Mouse (Mus musculus): ENCODE measurements at regions not wholly inside any gene's neighbourhood (a gene's known extent, or its start where the extent isn't known, plus 50 kb on each side); places are given as distances from the start of the nearest gene placed in this dataset.
A peak's percentile ranks its signal among the peaks of the same experiment; 100 is the strongest.

DNA sequence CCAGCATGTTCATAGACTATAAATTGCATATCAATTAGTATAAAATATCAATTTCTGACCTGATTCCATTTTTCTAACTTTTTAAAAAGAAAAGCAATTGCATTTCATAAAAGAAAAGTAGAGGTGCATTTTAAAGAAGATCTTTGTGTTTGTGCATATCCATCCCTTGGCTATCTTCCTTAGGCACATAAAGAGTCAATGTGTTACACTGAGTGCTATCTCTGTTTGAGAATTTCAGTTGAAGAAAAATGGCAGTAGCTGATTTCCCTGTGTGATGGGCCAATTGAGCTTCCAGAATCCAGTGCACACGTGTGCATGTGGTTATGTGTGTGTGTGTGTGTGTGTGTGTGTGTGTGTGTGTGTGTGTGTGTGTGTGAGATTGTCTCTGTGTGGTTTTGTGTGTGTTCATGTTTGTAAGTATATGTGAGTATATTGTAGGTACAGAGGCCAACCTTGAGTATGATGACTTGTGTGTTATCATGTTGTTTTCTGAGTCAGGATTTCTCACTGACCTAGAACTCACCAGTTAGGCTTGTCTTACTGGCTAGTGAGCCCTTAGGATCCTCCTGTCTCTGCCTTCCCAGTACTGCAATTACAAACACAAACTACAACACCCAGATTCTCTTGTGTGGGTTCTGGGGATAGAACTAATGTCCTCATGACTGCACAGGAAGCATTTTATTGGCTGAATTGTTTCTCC lies 249.6 kb downstream of the Cdk5rap2 start:
- Histone ChIP-seq H3K9me3 (replicated peaks) (no peaks in the 10 kb centered on the region), H3K4me3 (replicated peaks) (no peak overlapping the region), H3K36me3 (replicated peaks) (no peaks in the 10 kb centered on the region), H3K27me3 (no peaks in the 10 kb centered on the region), H3K4me1 (replicated peaks) (peaks cover 8% of the 10 kb centered on the region), H3K9ac (no peak overlapping the region), H3K4me2 (no peak overlapping the region), H3K27ac (replicated peaks) (no peak overlapping the region; the same call in 1 of the 2 replicates)
- 26% methylated on average over 1 of the region's 1 CpGs for WGBS (ENCODE audit: insufficient replicate concordance)
- peak; percentile 71 for ATAC-seq (ENCODE audit: insufficient read depth)

DNA sequence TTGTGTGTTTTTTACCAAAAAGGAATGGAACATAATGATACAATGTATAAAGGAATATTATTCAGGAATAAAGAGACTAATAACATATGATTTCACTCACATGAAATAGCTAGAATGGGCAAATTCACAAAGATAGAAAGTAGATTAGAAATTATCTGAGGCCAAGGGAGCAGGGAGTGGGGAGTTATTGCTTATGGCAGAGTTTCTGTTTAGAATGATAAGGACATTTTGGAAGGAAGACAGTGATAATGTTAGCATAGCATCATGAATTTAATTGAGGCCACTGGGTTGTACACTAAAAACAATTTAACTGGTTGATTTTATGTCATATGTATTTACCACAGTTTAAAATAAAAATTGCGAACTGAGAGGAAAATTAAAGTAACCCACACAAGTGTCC lies 250.2 kb downstream of the Cdk5rap2 start:
- Histone ChIP-seq H3K4me1 (replicated peaks) (peaks cover 8% of the 10 kb centered on the region), H3K36me3 (replicated peaks) (no peaks in the 10 kb centered on the region), H3K27ac (replicated peaks) (no peak overlapping the region), H3K4me2 (no peak overlapping the region), H3K9me3 (replicated peaks) (no peaks in the 10 kb centered on the region), H3K9ac (no peak overlapping the region), H3K4me3 (replicated peaks) (no peak overlapping the region), H3K27me3 (no peaks in the 10 kb centered on the region)
- peak; percentile 87 for ATAC-seq (ENCODE audit: insufficient read depth)
- WGBS (ENCODE audit: insufficient replicate concordance), result 62% methylated on average over 1 of the region's 1 CpGs

DNA sequence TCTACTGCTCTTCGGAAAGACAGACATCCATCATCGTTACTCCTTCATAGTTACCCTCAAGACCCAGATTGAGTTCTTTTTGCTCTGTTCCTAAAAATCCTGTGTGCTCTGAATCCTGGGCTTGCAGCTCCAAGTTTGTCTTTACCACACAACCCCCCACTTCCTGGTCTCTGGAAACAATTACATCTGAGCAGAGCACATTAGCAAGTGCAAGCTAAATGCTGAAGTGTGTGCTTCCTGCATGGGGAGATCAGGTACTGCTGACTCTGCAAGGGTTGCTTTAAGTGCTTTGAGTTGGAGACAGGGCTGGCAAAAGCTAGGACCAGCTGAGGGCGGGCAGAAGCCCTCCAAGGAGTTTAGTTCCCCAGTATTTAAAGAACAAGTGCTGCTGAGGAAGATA lies 257.1 kb downstream of the Cdk5rap2 start:
- ATAC-seq (ENCODE audit: insufficient read depth), result no peak
- 37% methylated on average over 3 of the region's 3 CpGs for WGBS (ENCODE audit: insufficient replicate concordance)
- Histone ChIP-seq H3K4me3 (replicated peaks) (no peak overlapping the region), H3K9me3 (replicated peaks) (no peaks in the 10 kb centered on the region), H3K9ac (no peak overlapping the region), H3K36me3 (replicated peaks) (no peaks in the 10 kb centered on the region), H3K27me3 (no peaks in the 10 kb centered on the region), H3K27ac (replicated peaks) (no peak overlapping the region), H3K4me2 (no peak overlapping the region), H3K4me1 (replicated peaks) (no peaks in the 10 kb centered on the region)

DNA sequence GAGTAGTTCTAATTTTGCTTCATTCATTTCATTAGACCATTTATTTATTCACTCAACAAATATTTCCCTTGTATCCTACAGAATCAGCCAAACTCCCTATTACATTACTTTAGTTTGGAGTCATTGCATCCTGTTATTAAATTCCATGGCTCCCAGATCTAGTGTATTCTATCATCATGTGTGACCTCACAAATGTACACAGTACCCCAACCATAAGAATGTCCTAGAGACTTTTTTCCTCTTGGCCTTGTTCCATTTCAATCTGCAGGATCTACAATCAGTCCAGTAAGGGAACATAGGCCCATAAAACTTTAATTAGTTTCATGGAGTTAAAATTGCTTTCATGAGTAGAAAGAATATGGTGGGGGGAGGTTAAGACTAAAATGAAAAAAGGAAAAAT lies 301.2 kb downstream of the Cdk5rap2 start:
- Histone ChIP-seq H3K4me1 (replicated peaks) (no peaks in the 10 kb centered on the region), H3K27me3 (no peaks in the 10 kb centered on the region), H3K27ac (replicated peaks) (no peak overlapping the region), H3K4me3 (replicated peaks) (no peak overlapping the region), H3K36me3 (replicated peaks) (no peaks in the 10 kb centered on the region), H3K9ac (no peak overlapping the region), H3K4me2 (no peak overlapping the region), H3K9me3 (replicated peaks) (no peaks in the 10 kb centered on the region)
- ATAC-seq (ENCODE audit: insufficient read depth), result no peak

DNA sequence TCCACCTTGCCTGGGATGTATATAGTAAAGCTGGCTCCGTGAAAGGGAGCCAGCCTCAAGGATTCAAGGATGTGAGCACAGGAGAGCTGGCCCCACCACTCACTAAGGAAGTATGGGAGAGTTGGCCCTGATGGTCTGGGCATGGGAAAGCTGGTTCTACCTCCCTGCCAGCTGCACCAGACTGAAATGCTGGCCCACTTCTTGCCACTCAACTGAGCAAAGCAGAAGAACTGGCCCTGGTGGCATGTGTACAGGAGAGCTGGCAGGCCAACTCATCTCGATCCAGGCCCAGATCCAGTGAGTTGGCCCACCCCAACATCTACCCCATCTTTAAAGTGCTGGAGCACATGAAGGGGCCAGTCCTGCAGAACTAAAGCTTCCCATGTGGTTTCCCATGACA lies 304.5 kb downstream of the Cdk5rap2 start:
- Histone ChIP-seq H3K9ac (no peak overlapping the region), H3K4me3 (replicated peaks) (no peak overlapping the region), H3K36me3 (replicated peaks) (no peaks in the 10 kb centered on the region), H3K27ac (replicated peaks) (no peak overlapping the region), H3K9me3 (replicated peaks) (no peaks in the 10 kb centered on the region), H3K4me2 (no peak overlapping the region), H3K27me3 (no peaks in the 10 kb centered on the region), H3K4me1 (replicated peaks) (no peaks in the 10 kb centered on the region)
- 50% methylated on average over 2 of the region's 2 CpGs for WGBS (ENCODE audit: insufficient replicate concordance)
- no peak for ATAC-seq (ENCODE audit: insufficient read depth)

DNA sequence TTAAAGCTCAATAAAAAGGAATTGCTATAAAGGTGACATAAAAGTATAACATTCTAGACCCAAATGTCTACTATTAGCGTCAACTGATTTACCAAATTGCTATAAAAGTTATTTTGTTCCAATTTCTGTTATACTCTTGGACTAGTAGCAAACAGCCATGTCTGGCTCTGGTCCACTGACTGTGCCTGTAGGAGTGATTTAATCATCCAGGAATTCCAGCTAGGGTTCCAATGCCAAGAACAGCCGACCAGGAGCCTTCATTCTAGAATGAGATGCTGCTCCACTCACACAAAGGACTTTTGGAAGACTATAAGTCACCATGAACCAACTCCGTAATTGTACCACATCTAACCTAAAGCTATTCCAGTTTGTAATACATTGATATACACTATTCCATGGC lies 312.9 kb downstream of the Cdk5rap2 start:
- Histone ChIP-seq H3K27ac (replicated peaks) (no peak overlapping the region), H3K9ac (no peak overlapping the region), H3K9me3 (replicated peaks) (no peaks in the 10 kb centered on the region), H3K4me3 (replicated peaks) (no peak overlapping the region), H3K4me1 (replicated peaks) (no peaks in the 10 kb centered on the region), H3K36me3 (replicated peaks) (no peaks in the 10 kb centered on the region), H3K4me2 (no peak overlapping the region), H3K27me3 (no peaks in the 10 kb centered on the region)
- 48% methylated on average over 3 of the region's 3 CpGs for WGBS (ENCODE audit: insufficient replicate concordance)
- no peak for ATAC-seq (ENCODE audit: insufficient read depth)

DNA sequence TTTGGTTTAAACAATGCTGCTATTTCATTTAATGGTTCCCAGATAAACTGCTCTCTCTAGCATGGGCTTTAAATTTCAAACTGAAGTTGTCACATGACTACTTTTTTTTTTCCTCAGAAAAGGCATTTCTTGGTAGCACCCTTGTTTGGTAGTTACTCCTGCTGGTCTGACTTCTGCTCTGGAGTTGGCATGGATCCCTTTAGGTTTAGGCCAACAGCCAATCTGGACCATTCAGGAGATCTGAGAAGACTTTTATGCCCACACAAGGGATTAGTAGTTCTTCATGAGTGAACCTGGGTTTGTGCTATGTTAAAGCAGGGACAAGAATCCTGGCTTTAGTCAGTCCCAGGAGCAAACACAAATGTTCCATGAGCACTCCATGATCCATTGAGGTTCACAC lies 332.0 kb downstream of the Cdk5rap2 start:
- Histone ChIP-seq H3K27me3 (no peaks in the 10 kb centered on the region), H3K9ac (no peak overlapping the region), H3K9me3 (replicated peaks) (no peaks in the 10 kb centered on the region), H3K4me3 (replicated peaks) (no peak overlapping the region), H3K4me1 (replicated peaks) (no peaks in the 10 kb centered on the region), H3K36me3 (replicated peaks) (no peaks in the 10 kb centered on the region), H3K27ac (replicated peaks) (no peak overlapping the region), H3K4me2 (no peak overlapping the region)
- ATAC-seq (ENCODE audit: insufficient read depth), result no peak

DNA sequence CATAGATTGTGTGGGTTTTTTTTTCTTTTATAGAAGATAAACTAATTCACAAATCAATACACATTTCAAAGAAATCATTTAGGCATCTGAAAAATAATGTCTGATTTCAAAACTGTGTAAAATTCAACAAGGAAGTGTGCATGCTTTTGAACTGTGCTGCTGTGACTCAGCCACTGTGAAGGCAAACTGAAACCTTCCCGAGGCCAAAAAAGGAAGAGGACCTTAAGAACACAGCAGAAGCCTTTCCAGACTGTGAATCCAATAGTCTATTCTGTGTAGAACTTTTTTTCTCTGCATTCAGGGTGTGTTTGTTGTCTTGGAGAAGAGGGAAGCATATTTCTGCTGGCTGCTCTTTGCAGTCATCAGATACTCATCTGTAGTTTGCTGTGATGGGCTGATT lies 347.7 kb downstream of the Cdk5rap2 start:
- Histone ChIP-seq H3K9ac (no peak overlapping the region), H3K4me1 (replicated peaks) (no peaks in the 10 kb centered on the region), H3K27ac (replicated peaks) (no peak overlapping the region), H3K9me3 (replicated peaks) (no peaks in the 10 kb centered on the region), H3K27me3 (no peaks in the 10 kb centered on the region), H3K4me3 (replicated peaks) (no peak overlapping the region), H3K36me3 (replicated peaks) (no peaks in the 10 kb centered on the region), H3K4me2 (no peak overlapping the region)
- ATAC-seq (ENCODE audit: insufficient read depth), result no peak
- 21% methylated on average over 1 of the region's 1 CpGs for WGBS (ENCODE audit: insufficient replicate concordance)

DNA sequence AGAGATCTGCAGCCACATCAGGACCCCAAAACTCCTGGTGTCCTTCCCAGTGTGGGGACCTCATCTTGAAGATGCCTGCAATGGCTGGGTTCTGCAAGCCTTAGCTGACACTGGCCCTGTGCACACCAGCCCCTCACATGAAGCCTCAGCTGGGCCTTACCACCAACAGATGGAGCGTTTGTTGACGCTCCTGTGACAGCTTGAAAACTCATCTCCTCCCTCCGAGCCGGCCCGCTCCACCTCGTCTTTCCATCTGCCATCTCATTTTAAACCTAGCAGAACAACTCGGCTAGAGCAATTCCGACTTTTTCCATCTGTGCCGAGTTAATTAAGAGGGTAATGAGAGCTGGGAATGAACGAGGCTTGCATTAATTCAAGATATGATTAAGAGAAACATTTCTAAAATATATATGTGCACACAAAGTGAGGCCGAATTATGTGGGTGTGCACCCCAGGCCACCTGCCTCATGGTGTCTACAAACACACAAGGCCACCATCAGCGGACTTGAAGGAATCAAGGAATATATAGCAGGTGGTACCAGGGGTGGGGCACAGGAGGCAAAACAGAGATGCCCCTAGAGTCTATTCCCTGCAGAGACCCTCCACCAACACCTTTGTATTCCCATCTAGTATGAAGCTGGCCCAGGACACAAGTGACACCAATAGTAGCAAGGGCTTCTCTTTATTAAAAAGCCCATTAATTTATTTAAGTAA lies 351.3 kb downstream of the Cdk5rap2 start:
- Histone ChIP-seq H3K9ac (no peak overlapping the region), H3K4me1 (replicated peaks) (no peaks in the 10 kb centered on the region), H3K4me3 (replicated peaks) (no peak overlapping the region), H3K27me3 (no peaks in the 10 kb centered on the region), H3K36me3 (replicated peaks) (no peaks in the 10 kb centered on the region), H3K4me2 (no peak overlapping the region), H3K9me3 (replicated peaks) (no peaks in the 10 kb centered on the region), H3K27ac (replicated peaks) (no peak overlapping the region)
- 62% methylated on average over 12 of the region's 12 CpGs for WGBS (ENCODE audit: insufficient replicate concordance)
- ATAC-seq (ENCODE audit: insufficient read depth), result no peak

DNA sequence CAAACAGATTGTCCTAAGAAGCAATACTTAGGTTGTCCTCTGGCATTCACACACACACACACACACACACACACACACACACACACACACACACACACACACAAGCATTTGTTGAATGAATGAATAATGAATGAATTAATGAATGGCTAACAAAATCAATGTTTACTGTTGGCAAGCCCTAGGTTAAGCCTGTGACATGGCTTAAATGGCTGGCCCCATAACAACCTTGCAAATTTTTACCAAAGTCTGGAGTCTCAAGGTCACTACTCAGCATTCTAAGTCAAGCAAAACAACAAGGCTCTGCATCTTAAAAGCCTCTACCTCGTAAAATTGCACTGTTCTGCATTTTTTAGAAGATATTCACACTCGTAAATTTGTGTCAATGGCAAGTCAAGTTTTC lies 357.1 kb downstream of the Cdk5rap2 start:
- ATAC-seq (ENCODE audit: insufficient read depth), result no peak
- Histone ChIP-seq H3K27ac (replicated peaks) (no peak overlapping the region), H3K9me3 (replicated peaks) (no peaks in the 10 kb centered on the region), H3K4me1 (replicated peaks) (no peaks in the 10 kb centered on the region), H3K4me3 (replicated peaks) (no peak overlapping the region), H3K9ac (no peak overlapping the region), H3K4me2 (no peak overlapping the region), H3K27me3 (no peaks in the 10 kb centered on the region), H3K36me3 (replicated peaks) (no peaks in the 10 kb centered on the region)
- WGBS (ENCODE audit: insufficient replicate concordance), result 41% methylated on average over 2 of the region's 2 CpGs

DNA sequence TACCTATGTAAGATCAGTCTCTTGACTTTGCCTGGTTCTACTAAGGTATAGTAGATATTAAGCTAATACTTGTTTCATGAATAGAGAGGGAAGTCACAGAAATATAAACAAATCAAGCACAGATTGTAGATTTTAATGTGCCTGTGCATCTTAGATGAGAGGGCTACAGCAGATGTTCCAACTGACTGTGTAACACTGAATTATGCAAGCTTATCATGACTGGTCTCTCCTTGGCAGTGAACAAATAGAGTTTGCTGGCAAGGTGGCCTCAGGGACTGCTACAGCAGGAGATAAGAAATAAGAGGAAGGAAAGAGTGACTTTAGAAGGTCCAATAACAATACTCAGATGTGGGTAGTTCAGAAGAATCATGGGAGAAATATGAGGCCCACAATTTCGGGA lies 372.0 kb downstream of the Cdk5rap2 start:
- WGBS (ENCODE audit: insufficient replicate concordance), result 32% methylated on average over 1 of the region's 1 CpGs
- H3K27ac ChIP-seq (replicated peaks), result no peak overlapping the region

DNA sequence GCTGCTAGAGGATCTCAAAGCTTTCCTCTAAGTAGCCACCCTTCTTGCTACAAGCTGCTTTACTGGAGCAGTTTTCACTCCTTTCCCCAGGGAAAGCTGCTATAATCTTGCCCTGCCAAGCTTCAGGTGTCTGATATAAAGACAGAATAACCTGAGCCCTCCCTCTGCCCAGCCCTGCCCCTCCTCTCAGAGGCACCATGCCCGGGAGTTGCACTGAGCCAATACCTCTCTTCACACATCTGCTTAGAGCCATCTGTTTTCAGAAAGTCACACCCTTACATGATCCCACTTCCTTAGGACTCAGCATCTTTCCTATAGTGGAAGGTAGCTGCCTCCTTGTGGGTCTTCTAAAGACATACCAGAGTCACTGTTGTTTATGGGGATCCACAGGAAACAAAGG lies 374.3 kb downstream of the Cdk5rap2 start:
- Histone ChIP-seq H3K27ac (replicated peaks) (no peak overlapping the region), H3K27me3 (no peaks in the 10 kb centered on the region), H3K4me3 (replicated peaks) (no peak overlapping the region), H3K9ac (no peak overlapping the region), H3K9me3 (replicated peaks) (no peaks in the 10 kb centered on the region), H3K4me2 (no peak overlapping the region), H3K4me1 (replicated peaks) (no peaks in the 10 kb centered on the region), H3K36me3 (replicated peaks) (no peaks in the 10 kb centered on the region)
- 22% methylated on average over 1 of the region's 1 CpGs for WGBS (ENCODE audit: insufficient replicate concordance)
- no peak for ATAC-seq (ENCODE audit: insufficient read depth)

More for the DNA sequence above, 372.0 kb downstream of the Cdk5rap2 start:
- Histone ChIP-seq H3K27me3 (no peaks in the 10 kb centered on the region), H3K9ac (no peak overlapping the region), H3K9me3 (replicated peaks) (no peaks in the 10 kb centered on the region), H3K4me2 (no peak overlapping the region), H3K4me1 (replicated peaks) (no peaks in the 10 kb centered on the region), H3K36me3 (replicated peaks) (no peaks in the 10 kb centered on the region), H3K4me3 (replicated peaks) (no peak overlapping the region)
- ATAC-seq (ENCODE audit: insufficient read depth), result no peak

All from liver, embryonic 15.5 days (tissue).